Mouse (Mus musculus) layer of hippocampus, adult 9-11 months (tissue): Measurements from ENCODE around the gene Fry.
A peak's percentile ranks its signal among the peaks of the same experiment; 100 is the strongest.

Experiments
- DNase-seq: peaks from one replicate; pipeline ENCODE4 v3.0.0; 2022

Fry gene

DNA sequence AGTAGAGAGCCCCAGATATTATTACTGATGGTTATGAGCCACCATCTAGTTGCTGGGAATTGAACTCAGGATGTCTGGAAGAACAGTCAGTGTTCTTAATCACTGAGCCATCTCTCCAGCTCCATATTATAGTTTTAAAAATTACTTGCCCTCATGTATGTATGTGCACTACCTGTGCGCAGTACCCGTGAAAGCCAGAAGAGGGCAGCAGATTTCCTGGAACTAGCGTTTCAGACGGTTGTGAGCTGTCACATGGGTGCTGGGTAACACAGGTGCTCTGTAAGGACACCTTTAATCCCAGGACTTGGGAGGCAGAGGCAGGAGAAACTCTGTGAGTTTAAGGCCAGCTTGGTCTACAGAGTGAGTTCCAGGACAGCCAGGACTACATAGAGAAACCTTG, 111.3 kb downstream of the Fry start:
- no peak for DNase-seq

DNA sequence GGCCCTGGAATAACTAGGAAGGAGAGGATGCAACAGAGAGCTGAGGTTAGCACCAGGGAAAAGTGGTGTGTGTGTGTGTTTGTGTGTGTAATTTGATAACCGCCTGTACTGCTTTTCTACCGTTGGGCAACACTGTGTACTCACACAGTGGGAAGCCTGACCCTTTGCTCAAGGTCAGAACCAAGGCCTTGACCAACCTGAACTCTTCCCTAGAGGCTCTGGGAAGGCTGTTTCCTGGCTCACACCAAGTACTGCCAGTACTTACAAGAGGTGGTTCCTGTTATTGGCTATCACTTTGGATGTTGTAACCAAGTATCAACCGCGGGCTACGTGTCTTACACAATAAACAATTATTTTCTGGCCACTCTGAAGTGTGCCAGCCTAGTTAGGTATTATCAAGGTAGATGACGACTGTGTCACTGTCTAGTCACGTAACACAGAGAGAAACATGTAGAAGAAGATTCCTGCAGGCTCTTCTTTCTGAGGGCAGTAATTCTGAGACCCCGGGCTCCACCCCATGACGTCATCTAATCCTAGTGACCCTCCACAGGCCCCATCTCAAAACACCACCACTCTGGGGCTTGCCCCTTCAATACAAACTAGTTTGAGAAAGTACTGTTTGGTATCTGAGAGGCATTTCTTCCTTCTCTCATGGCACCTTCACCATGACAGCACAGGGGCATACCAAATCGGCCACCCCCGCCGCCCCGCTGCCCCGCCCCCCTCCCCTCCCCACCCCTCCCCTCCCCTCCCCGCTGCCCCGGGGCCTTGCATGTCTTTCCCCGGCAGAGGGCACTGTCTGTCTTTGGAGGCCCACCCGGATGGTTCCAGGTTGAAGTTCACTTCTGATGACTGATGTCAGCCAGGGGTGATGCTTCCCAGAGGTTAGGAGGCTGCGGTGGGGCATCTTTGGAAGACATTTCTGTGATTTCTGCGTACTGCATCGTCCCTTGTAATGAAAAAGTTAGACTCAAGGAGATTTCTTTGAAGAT, 114.0 kb downstream of the Fry start:
- DNase-seq = no peak

DNA sequence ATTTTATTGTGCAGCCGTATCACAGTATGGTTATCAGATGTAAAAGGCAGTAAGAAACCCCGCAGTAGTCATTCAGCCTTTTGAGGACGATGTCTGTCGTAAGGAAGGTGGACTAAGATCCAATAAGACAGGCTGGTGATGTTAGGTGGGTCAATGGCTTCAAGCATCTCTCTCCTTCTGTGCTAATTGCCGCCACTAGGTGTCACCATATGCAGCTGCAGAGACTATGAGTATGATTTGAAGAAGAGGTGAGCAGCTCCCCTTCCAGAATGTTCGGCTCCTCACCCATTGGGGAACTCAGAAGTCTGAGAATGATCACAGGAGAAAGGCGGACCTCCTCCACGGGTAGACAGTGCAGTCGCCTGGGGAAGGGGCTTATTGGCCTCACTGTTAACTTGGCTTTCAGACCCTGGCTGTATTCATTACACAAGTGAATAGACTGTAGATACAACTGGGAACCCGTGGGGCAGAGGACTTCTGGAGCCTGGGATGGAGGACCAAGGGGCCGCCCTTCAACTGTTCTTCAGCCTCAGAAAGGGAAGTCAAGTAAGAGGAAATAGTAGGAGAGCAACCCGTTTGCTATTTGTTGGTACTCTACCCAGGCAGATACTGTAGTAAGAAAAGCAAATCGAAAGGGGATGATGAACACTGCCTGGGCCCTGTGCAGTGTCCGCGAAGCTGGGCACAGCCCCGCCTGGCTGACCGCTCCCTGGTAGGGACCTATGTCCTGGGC, 114.9 kb downstream of the Fry start:
- DNase-seq = peak; percentile 84

DNA sequence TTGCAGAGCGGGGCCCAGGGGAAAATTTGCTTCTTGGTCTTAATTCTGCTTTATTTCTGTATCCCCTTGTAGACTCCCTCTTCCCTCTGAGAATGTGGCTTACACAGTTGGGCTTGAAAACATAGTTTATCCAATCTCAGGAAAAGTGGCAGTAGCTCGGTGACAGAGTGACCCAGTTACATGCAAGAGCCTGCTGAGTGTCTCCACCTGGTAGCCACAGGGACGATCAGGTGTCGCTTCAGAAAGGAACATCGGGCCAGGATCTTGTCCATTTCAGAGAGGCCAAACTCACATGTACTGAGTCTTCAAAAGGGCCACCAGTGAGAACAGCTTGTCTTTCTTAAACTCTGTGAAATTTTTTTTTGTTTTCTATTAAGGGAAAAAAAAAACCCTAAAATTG, 117.5 kb downstream of the Fry start:
- no peak for DNase-seq

DNA sequence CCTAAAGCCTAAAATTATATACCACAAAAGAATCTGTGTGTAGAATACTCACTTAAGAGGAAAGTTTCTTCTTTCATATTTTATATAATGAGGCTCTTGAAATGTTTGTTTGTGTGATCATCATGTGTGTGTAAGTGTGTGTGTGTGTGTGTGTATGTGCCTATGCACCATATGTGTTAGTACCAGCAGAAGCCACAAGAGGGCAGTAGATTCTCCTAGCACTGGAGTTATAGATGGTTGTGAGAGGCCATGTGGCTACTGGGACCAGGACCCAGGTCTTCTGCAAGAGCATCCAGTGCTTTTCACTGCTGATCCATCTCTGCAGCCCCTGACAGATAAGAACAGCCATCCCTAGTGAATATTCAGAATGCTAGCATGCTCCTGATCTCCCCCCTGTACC, 118.2 kb downstream of the Fry start:
- no peak for DNase-seq

DNA sequence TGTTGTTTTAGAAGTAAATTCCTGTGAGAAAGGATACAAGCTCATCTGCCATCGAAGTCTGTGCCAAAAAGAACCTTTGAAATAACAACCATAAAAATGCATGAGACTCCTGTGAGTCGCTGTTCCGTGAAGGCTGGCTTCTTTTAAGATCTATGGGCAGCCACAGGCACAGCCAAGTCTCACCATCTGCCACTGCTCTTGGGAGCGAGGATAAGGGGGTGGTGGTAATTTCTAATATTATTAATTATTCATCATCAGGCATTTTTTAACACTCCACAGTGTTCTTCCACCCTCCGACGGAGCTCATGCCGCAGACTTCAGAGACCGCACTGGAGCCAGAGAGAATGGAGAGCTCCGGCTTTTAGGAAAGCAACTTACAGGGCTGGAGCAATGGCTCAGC, 123.2 kb downstream of the Fry start:
- peak; percentile 33 for DNase-seq

DNA sequence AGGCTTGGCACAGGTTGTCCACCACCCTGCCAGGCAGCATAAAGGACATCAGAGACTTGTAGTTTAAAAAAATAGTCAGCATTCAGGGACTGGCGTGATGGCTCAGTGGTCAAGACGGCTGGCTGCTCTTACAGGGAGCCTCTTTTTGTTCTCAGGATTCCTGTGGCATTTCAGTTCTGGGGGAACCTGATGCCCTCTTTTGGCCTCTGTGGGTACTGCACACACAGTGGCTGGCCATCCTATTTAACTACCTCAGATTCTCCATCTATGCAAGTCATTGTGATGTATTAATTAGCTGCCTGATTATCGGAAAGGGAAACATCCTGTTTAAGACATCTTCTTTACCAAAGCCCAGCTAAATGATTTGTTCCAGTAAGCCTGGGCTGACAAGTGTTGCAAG, 128.3 kb downstream of the Fry start:
- no peak for DNase-seq

DNA sequence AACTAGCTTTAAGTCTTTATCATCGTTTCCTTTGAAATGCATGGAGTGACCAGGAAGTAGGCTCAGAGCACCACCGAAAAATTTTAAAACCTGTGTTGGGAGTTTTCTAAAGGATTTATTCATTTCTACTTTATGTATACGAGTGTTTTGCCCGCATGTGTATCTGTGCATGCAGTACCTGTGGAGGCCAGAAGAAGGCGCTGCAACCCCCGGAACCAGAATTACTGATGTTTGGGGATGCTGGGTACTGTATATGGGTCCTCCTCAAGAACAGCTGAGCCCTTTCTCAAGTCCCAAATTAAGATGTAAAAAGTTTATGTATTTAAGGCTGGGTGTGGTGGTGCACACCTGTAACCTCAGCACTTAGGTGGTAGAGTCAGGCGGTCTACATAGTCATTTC, 139.3 kb downstream of the Fry start:
- DNase-seq = no peak

DNA sequence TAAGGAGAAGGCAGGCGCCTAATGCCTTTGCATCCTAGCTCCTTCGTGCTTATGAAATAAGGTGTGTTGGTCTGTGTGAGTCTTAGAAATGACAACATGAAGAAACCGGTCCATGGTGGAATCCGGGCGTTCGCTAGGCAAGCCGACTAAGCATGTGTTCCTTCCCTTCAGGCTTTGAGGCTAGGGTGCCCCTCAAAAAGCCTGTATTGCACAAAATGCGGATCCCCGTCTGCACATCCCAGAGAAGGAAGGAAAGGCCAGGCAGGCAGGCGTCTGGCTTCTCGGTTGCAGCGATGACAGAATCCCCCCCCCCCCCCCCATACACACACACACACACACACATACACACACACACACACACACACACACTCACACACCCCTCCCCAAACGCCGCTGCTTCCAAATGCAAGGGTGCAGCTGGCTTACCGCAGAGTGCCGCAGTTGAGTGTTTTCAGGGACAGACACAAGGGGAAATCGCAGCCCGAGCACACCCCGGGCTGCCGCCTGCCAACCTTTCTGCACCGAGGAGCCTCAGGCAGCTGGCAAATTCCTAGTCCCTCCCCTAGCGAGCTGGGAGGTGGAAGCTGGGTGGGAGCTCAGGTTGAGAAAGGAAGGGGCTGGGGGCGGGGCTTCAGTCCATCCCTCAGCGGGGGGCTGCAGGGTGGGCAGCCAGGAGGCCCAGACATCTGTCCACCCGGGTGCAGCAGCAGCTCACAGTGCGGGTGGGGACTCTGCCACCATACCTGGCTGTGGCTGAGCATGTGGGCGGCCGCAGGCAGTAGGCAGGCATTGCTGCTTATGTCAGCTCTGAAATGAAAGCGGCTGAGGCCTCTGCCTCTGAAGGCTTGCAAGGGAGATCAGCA, 141.0 kb downstream of the Fry start:
- DNase-seq = peak; percentile 83

DNA sequence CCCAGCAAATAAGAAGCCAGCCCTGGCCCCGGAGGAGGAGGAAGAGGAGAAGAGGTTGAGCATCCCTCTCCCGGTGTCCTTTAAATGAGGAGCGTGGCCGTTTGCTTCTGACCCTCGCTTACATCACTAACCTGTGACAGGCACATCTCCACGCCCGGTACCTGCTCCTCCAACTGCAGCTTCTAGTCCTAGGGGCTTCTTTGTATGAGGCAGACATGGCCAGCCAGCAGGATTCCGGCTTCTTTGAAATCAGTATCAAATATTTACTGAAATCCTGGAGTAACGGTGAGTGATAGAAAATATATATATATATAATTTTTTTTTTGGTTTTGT, 141.6 kb downstream of the Fry start:
- DNase-seq = no peak

DNA sequence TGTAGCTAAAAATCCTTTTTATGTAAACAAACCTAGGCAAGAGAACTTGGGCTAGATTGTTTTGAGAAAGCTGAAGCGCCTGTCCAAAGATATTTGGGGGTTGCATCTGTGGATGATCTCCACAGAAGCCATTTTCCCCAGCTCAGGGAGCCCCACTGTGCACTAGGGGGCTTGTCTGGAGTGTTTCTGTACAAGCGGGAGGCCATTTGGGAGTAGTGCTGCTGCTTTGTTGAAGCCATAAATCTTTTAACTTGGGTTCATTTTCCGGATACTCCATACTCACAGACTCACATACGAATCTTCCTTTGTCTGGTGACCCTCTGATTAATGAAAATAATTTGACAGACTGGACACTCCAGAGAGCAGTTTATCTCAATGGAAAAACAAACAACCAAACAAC, 142.9 kb downstream of the Fry start:
- DNase-seq = no peak

DNA sequence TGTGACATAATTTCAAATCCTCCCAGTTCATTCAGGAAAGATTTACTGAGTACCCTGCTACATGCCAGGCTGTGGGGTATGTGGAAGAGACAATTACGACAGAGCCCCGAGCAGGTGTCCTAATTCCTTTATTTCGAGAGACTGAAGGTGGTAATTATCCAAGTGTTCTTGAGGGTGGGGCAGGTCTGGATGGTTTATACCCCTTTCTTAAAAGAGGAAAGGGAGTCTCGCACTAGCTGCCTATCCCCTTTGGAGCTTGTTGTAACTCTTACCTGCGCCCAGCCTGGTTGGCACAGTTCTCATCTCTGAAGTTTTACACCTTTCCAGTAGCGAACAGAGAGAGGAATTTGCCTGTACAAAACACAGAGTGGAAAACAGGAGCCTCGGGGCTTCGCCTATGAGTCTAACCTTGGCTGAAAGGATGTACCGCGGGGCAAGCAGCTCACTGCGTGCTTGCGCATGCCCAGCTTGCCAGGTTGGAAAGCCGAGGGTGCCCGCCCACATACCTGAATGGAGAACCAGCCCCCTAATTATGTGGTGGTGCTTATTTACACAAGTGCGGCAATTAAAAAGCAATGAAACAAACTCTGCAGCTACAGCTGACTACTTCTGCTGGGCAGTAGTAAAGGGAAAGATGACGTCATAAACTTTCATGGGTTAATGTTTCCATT, 143.7 kb downstream of the Fry start:
- no peak for DNase-seq

DNA sequence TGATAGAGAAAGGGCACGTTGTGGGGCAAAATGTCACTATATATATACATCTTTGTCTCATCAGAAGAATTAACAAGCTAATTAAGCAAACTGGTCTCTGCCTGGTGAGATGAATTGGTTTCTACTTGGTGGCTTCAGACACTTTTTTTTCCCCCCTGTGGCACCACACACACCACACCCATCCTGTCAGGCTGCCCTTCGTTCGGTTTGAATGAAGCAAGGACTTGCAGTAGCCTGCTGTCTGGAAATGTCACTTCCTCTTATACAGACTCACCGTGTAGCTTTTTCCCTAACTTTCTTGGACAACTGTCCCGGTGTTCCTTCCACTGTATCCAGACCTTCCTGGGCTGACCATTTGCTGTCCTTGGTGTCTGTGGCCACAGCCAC, 144.3 kb downstream of the Fry start:
- no peak for DNase-seq

DNA sequence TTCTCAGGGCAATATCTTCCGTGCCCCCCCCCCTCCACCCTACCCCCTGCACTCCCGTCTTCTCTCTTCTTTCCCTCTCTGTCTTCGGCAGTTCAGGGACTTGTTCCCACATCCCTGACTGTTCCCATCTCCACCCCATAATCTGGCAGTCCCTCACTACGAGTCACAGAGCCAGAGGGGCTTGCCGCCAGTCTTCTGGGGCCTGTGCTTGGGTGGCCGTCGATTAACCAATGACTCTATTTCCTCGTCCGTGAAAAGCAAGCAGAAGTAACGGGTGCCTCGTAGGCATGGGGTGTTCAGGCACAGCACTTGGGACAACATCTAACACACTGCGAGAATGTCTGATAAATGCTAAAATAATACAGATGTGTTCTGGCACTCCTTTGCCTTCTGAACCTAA, 144.7 kb downstream of the Fry start:
- DNase-seq = no peak

DNA sequence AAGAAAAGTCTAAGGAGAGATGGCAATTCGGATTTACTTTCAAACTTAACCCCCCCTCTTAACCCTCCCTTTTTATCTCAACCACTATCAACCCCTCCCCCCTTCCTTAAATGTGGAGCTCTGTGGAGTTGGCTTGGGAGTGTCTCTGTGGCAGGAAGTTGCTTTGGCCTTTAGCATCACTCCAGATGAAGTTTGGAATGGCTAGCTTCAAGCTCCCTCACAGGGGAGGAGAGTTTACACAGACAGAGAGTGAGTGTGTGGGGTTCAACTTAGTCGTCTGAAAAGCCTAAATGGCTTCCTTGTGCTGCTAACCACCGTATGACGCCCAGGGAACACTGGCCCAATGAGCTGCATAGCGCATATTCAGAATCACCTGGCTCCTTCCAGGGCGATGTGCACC, 145.2 kb downstream of the Fry start:
- DNase-seq = no peak

DNA sequence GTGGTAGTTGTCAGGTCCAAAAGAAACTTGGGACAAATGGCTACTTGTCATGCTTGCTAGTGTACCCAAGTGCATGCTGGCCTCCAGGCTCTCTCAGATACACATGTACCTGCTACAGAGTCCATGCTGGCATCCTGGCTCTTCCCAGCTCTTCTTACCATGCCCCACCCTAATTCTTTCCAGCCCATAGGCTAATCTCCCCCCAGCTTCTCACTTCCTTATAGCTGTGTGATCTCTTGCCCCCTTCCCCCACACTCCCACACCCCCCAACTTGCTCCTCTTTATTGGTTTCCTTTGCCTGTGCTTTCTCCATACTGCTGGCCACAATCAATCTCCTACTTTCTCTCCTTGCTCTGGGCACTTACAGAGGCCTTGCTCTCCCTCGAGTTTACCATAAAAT, 146.6 kb downstream of the Fry start:
- DNase-seq = no peak

DNA sequence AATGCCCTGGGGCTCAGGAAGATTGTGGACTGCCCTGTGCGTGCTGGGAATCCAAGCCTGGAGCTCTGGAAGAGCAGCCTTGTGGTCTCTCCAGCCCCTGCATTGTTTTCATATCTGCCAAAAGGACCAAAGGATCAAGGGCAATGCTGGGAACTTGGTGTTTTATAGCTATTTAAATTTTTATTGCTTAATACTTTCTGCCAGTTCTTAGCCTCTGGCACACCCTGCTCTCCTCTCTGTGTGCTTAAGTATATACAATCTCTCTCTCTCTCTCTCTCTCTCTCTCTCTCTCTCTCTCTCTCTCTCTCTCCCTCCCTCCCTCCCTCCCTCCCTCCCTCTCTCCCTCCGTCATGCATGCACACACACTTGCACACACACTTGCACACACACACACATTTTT, 147.5 kb downstream of the Fry start:
- DNase-seq = no peak

DNA sequence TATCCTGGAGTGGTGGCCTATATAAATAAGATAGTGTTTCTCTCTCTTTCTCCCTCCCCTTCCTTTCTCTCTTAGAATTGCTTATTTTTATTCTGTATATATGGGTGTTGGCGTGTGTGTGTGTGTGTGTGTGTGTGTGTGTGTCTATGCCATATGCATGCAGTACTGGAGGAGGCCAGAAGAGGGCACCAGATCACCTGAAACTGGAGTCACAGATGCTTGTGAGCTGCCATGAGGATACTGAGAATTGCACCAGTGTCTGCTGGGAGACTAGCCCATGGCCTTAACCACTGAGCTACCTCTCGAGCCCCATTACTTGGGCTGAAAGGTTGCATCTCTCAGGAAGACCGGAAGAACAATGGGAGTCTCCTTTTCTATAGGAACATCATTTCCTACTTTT, 149.8 kb downstream of the Fry start:
- DNase-seq = no peak

DNA sequence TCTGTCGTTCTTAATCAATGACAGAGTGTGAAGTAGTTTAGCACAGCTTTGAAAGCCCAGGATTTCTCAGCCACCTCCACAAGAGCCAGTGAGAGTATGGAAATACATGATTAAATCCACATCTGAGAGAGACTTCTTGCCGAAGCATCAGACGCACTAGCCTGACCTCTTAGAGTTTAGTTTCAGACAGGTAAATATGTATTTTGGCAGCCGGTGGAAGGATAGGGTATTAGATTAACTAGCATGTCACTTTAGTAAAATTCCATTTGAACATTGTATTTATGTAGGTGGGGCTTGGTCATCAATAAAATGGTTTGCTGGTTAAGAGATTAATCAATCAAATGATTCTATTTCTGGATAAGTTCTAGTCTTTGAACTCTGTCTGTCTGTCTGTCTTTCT, 152.0 kb downstream of the Fry start:
- no peak for DNase-seq

DNA sequence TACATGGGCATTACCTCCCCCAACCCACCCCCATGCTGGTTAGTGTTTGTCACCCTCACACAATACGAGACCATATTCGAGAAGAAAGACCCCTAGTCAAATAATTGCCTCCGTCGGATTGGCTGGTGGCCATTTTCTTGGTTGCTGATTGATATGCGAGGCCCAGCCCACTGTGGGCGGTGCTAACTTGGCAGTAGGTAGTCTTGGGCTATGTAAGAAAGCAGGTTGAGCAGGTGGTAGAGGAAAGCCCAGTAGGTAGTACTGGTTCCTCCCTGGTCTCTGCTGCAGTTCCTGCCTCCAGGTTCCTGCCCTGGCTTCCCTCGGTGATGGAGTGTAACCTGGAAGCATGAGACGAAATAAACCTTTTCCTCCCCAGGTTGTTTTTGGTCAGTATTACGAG, 153.7 kb downstream of the Fry start:
- DNase-seq = no peak

DNA sequence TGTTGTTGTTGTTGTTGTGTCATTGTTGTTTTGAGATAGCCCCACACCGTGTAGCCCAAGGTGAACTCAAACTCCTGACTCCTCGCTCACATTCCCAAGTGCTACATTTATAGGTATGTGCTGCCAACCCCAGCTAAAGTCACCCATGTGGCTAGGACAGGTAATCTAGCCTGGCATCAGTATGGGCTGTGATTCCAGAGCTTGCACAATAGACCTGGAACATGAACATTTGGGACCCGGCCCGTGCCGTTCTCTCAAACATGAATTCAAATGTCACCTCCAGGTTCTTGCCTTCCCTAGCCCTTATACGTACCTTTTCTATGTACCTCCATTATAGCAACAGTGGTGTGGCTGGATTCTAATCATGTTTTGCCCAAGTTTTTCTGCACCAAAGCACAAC, 156.9 kb downstream of the Fry start:
- no peak for DNase-seq

DNA sequence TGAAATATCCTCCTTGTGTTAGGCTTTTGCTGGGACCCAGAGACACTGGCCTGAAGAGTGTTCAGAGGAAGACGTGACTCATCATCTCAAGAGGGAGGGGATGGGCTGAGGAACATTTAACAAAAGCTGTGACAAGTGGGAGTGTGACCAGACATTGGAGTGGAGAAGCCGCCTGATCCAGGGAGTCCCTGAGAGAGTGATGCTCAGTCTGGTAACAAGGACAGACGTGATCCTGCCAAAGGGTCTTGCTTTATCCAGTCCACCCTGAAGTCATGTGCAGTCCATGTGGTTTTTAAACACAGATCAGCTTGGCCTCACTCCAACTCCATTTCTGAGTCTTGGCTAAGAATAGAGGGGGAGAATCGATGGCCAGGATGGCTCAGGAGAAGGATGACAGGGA, 158.2 kb downstream of the Fry start:
- DNase-seq = no peak

DNA sequence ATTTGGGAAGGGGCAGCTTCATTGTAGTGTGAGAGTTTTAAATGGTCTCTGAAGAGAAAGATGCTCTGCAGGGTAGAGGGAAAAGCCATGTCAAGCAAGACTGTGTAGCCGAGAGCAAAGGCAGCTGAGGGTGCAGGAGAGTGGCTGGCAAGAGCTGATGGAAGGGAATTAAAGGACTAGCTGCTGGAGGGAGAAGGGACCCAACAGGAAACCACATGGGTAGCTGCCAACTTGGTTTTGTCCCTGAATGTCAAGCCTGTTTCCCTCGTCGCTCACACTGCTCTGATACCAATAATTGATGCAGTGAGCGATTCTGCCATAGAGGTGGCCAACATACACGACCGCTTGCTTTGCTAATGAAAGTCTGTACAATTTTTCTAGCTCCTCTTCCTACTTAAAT, 160.9 kb downstream of the Fry start:
- DNase-seq = no peak
